Mouse (Mus musculus) layer of hippocampus, postnatal 25 days (tissue): ENCODE measurements at regions not wholly inside any gene's neighbourhood (a gene's known extent, or its start where the extent isn't known, plus 50 kb on each side); places are given as distances from the start of the nearest gene placed in this dataset.

ENCODE experiments used
- DNase-seq, 2 experiments: peaks; one replicate each; pipeline ENCODE4 v3.0.0; 2022; ENCODE audit warnings: mixed read lengths in 2 of 2, low spot score in 1 of 2; ENCODE audit errors: extremely low spot score in 1 of 2

GRCm38 (mm10) chr2:75183293-75183692 lies 357.7 kb downstream of the Mtx2 start:
- DNase-seq = no peak

DNA sequence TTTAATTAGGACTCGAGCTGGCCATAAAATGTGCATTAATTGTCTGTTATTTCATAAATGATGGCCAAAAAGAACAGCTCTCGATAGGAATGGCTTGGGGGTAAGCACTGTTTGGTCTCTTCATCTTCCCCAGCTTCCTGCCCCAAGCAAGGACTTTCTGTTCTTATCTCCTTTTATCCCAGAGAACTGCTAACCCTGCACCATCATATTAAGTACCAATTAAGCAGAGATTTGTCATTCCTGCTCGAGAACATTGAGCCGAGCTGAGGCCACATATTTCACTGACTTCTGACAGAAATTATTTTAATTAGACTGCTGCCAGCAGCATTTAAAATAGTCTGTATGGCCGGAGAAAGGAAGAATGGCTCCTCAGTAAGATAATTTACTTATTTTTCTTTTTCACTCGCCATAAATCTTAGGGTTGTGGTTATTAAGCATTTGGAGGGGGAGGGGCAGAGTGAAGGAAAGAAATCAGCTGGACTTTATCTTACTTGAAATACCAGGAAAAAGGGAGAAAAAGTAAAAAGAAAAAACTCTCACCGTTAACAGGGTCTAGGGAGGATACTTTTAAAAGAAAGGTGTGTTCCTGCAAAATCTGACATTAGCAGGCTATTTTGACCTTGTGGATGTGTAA lies 377.1 kb downstream of the Mtx2 start:
- DNase-seq = no peak

DNA sequence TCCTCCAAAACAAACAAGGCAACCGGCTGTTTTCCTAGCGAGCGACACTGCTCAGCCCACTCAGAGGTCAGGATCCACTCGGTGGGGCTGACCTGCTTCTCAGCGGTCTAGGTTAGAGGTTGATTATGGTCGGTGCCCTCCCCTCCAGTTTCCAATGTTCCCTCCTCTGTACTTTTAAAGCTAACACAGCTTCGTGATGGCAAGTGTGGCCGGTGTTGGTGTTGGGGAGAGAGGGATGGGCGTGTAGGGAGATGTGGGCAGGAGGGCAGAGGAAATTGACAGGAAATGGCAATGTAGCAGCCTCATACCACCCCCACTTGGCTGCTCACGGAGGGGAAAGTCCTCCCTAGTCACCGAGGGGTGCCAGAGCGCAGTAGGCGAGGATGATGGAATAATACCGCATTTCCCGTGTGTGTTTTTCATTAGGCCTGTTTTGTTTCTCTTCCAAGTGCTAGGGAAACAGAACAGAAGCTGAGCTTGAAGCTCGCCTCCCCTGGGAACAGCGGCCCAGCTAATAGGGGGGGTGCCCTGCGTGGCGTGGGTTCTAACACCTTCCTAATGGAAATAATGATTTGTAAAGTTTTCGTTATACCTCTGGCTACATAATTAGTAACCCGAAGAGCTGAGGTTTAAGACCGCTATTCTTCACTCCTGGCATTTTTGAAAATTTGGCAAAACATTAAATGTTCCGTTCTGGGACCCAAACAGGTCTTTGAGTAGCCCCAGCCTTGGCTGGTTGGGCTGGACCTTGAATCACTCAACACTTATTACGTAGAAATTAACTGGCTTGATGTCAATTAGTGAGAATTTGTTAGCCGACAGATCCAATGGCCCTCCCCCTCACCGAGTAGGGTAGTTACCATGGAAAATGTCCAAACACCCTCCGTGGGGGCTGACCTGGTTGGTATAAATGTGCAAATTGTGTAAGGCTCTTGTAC lies 383.5 kb downstream of the Mtx2 start:
- DNase-seq = peak in 1 of 2 experiments; percentile 17

DNA sequence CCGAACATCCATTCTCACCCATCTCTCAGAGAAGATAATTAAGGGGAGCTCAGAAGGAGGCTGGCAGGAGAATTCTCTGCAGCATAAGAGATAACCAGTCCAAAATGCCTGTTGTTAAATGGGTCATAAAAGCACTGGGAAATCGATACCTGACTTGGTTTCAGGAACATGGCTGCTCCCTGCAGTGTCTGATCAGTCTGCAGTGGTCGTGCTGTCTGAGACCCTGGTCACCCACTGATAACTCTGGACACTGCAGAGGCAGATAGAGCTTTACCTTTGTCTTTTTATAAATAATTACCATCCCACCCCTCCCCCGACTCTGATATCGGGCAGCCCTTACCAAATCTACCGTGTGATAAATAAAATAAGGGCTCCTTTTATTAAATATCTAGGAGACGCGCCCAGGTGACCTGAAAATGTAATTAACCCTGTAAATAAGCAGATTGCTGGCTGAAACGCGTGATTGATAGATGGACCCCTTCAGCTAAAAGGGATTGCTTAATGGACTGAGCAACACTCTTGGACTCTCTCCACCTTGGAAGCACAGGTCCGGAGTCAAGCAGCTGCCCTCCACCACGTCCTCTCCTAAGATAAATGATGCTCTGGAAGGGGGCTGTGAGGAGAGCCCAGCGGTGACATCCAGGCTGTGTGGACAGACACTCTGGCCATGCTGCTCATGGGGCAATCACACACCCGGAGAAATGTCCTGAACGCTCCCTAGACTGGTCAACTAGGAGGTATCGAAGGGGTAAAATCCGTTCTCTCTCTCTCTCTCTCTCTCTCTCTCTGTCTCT lies 384.4 kb downstream of the Mtx2 start:
- no peak for DNase-seq

DNA sequence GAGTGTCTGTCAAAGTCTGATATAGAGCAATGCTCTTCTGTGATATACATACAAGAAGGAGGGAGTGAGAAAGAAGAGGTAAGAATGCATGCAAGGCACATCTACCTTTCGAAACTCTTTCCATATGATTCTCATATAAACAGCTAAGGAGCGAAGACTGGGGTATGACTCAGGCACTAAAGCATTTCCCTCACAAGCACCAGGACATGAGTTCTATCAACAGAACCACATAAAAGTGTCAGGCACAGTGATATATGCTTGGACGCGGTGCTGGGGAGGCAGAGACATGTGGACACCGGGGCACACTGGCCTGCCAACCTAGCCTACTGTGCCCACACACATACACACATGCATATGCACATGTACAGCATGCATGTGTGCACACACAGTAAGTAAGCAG lies 391.3 kb downstream of the Mtx2 start:
- DNase-seq = no peak

GRCm38 (mm10) chr2:75220775-75221359 lies 395.3 kb downstream of the Mtx2 start:
- no peak for DNase-seq

DNA sequence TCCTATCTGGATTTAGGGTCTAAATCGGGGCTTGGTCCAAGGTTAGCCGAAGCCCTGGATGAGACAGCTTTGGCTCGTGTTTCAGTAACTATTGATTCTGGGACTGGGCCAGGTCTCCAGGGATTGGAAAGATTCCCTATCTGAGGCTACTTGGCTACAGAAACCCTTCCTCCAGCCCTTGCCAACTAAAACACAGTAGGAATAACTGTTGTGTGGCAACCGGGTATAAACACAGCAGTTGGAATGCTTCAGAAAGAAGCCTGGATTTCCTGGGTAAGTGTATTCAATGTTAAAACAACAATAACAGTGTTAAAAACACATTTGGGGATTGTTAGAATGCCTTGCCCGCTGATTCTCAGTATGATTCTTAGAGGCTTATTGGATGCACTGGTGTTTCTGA lies 398.8 kb downstream of the Mtx2 start:
- peak in 1 of 2 experiments; percentile 21 for DNase-seq

DNA sequence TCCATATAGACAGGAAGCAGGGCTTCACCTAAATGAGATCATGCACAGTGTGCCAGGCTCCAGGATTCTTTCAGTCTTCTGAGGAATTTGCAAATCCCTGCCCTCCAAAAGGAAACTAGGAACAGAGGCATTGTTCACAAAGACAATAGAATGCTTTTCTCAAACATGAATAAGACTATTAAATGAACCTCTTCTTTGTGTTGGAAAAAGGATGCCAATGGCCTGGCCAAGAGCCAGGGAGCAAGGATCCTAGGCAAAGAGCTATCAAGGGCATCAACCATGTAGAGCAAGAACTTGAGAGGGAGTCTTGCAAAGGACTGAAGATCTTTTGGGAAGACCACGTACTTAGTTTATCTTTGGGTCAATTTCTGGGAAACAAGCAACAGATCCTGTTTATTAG lies 415.4 kb downstream of the Mtx2 start:
- DNase-seq = no peak

DNA sequence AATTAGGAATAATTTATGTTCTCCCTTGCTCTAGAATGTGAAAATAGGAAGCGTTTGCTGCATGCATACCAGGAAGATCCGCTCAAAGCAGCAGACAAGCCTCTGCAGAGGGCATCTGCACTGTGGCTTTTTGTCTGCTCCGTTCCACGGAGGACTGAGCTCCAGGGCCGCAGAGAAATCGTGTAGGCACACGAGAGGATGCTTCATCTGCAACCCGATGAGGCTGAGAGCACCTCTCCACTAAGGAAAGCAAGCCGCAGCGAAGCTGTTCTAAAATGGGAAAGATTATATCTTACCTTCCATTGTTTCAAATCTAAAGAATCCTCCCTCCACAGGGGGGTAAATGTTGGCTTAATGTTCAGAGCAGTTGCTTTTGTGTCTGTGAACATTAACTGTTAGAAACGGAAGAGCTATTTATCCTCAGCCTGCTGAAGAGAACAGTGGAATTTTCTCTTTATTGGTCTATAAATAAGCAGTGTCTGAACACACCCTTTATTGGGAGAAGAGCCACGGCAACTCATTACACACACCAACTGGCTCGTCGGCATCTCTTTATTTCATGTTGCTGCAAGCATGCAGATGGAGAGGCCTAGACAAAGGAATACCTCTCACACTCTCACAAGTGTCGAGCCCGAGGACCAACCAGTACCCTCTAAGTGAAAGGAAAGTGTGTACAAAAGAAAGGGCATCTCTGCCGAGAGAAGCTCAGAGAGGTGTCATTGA lies 414.6 kb upstream of the Hnrnpa3 start:
- peak; percentile 14 to 15 for DNase-seq

GRCm38 (mm10) chr2:75245256-75245655 lies 413.8 kb upstream of the Hnrnpa3 start:
- DNase-seq = no peak

- no peak for DNase-seq
These were observed 413.4 kb upstream of the Hnrnpa3 start for GRCm38 (mm10) chr2:75245662-75246061.

DNA sequence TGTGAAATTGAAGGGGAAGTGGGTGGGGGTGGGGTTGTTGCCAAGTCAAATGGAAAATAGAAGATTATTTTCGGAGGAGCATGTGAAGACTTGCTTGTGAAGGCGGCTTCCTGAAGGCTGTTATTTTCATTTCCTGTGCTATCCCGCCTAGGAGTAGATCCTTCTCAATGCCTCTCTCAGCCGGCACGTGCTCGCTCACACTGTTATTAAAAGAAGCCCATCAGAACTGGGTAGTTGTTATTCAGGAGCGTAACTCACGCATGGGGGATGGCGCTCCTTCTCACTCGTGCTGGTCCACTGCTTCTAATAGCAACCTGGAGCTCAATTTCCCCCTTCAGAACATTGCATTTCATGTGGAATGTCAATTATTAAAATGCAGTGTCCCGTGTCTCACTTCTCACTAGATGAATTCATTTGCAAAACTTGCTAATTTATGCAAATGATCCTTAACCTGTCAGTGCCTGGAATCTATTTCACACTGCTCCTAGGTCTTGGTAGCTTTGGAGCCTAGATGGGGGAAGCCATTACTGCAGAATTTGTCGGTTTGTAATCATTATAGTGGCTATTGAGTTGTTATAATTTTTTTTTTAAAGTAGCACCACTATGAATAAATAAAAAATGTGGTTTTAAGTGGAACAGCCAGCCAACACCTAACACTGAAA lies 412.8 kb upstream of the Hnrnpa3 start:
- DNase-seq = no peak

DNA sequence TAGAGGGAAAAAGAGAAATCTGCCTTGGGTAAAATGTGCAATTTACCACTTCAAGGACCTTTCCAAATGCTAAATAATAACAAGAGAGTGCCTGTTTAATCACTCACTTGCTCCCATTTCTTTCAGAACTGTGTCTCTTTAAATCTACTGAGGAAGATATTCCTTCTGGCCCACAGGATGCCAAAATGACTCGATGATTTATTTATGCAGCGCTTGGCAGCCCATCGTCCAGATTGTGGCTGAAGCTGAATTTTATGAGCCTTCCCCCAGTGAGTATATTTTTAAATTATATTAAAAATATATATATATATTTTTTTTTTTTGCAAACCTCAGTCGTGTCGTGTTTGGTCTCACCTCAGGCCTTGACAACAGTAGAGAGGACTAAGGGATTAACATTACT lies 410.8 kb upstream of the Hnrnpa3 start:
- no peak for DNase-seq

DNA sequence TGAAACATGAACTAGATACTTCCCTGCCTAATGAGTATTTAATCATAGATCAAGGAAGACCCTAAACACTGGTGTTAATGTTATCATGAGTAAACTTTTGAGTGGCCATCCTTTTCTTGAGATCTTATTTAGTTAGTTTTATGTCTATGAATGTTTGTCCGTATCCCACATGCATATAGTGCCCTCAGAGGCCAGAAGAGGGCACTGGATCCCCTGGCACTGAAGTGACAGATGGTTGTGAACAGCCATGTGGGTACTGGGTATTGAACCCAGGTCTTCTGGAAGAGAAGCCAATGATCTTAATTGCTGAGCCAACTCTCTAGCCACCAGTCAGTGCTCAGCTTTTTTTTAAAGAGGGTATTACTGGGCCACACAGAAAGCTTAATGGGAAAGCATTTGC lies 408.6 kb upstream of the Hnrnpa3 start:
- no peak for DNase-seq

DNA sequence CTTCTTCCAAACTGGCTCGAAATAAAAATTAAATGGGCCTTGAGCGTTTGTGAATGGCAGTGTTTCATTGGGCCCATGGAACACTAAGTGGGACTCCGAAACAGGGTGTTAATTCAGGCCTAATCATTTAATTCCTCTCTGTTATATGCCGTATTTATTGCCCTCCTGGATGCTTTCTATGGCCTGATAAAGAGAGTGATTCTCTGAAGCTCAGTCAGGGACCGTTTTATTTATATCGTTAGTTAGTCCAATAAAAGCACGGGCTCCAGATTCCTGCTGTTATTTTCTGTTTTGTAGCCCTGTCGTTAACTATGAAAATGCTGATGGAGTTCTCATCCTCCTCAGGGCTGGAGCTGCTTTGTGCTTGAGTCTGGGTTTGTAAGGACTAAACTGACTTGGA lies 406.2 kb upstream of the Hnrnpa3 start:
- DNase-seq = no peak

GRCm38 (mm10) chr2:75265218-75265617 lies 393.8 kb upstream of the Hnrnpa3 start:
- DNase-seq = no peak

GRCm38 (mm10) chr2:75265739-75266699 lies 393.0 kb upstream of the Hnrnpa3 start:
- no peak for DNase-seq

DNA sequence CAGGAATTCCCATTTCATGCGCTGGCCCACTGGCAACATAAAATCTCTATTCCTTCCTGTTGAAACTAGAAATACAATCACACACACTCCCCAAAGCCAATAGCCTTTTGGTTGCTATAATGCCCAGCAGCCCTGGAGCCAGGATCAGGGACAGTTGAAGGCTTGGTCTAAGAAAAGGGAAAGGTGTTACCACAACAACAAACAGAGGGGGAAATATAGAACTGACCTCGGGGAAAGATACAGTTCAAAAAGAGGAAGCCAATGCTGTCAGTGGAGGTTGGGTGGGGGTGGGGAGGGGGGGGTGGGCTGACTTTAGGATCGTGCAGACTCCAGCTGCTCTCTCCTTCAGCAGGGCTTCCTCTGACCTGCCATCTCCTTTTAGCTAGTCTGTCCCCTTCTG lies 391.1 kb upstream of the Hnrnpa3 start:
- DNase-seq = no peak
